Mouse (Mus musculus) intestine, embryonic 16.5 days (tissue): ENCODE measurements around the gene Gclm. TPM values are rescaled to one million over a fixed set of nuclear protein-coding genes. Genes with fewer than 3 reads are reported as not detected.
"Not testable (repeated sequence)": the region's sequence is repeated elsewhere in the genome, so short reads cannot be mapped to it uniquely, and the experiment has no call there.

Source experiments
- ATAC-seq: fragments of 200-750 bp; cut with Nextera tagmentation; 2 replicates; pipeline ENCODE4 v1.8.0; 2017; ENCODE audit warnings: moderate TSS enrichment, moderate library complexity
- H3K27ac ChIP-seq: fragments of 300-500 bp; sonication (generic); 2 replicates; pipeline ENCODE4 v1.5.1; 2014; ENCODE audit warnings: mild to moderate bottlenecking, low read length
- H3K27me3 ChIP-seq: fragments of 300-500 bp; sonication (generic); replicated peaks from 2 replicates; pipeline ENCODE4 v1.6.1; 2014; ENCODE audit warnings: low read length, control low read depth, mixed read lengths; ENCODE audit not compliant: control insufficient read depth, insufficient read depth
- H3K36me3 ChIP-seq: fragments of 300-500 bp; sonication (generic); 2 replicates; pipeline ENCODE4 v1.6.1; 2014; ENCODE audit warnings: low read length, control low read depth; ENCODE audit not compliant: control insufficient read depth, insufficient read depth
- H3K4me1 ChIP-seq: fragments of 300-500 bp; sonication (generic); 2 replicates; pipeline ENCODE4 v1.6.1; 2014; ENCODE audit warnings: low read length, control low read depth, mixed read lengths; ENCODE audit not compliant: control insufficient read depth, insufficient read depth
- H3K4me2 ChIP-seq: fragments of 300-500 bp; sonication (generic); 2 replicates; pipeline ENCODE4 v1.6.1; 2014; ENCODE audit warnings: low read depth, low read length, control low read depth
- H3K4me3 ChIP-seq: fragments of 300-500 bp; sonication (generic); 2 replicates; pipeline ENCODE4 v1.5.1; 2014; ENCODE audit warnings: mild to moderate bottlenecking, low read length
- H3K9ac ChIP-seq: fragments of 300-500 bp; sonication (generic); 2 replicates; pipeline ENCODE4 v1.6.1; 2014; ENCODE audit warnings: low read depth, low read length
- H3K9me3 ChIP-seq: fragments of 300-500 bp; sonication (generic); 2 replicates; pipeline ENCODE4 v1.6.1; 2016; ENCODE audit warnings: low read length, control low read depth; ENCODE audit not compliant: control insufficient read depth
- WGBS: fragments of 180-500 bp; shearing (Covaris S2); extraction: QIAGEN DNeasy Blood & Tissue Kit; methylation state at CpG from one replicate; pipeline ENCODE4 v1.1.7; 2014; 5-methylcytosine and 5-hydroxymethylcytosine counted together
- polyA plus RNA-seq: library from polyadenylated mRNA; unstranded; fragments of >200 nt; fragmentation: Nextera tagmentation; extraction: Ambion mirVana; gene quantifications from 2 replicates; pipeline ENCODE4 v1.2.1, GENCODE M21; 2015

Gene Gclm
- polyA plus RNA-seq, 1 experiment from 2014 or later: 84.7 TPM

DNA sequence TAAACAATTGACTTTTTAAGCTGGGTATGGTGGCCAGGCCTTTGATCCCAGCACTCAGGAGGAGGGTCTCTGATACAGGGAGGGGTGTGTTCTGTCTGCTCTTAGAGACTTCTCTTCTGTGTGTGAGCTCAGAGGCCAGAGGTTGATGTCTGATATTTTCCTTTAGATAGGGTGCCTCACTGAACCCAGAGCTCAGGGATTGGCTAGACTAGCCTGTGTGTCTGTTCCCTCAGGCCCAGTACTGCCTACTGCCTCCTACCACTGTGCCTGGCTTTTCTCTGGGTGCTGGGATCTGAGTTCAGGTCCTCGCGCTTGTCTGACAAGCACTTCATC, 2.4 kb downstream of the Gclm start:
- H3K4me2 ChIP-seq: peak overlapping the region; percentile 84; the same call in 1 of the 2 replicates
- no peaks in the 10 kb centered on the region for H3K36me3 ChIP-seq
- H3K4me3 ChIP-seq: no peak overlapping the region; the same call in 1 of the 2 replicates
- no peak overlapping the region for H3K9ac ChIP-seq
- no peaks in the 10 kb centered on the region for H3K27me3 ChIP-seq
- peaks cover 20% of the 10 kb centered on the region for H3K4me1 ChIP-seq
- peak overlapping the region; percentile 49; the same call in 1 of the 2 replicates for H3K27ac ChIP-seq
- H3K9me3 ChIP-seq: no peaks in the 10 kb centered on the region
- peak; percentile 14 for ATAC-seq
- WGBS: 99% methylated on average over 2 of the region's 2 CpGs

DNA sequence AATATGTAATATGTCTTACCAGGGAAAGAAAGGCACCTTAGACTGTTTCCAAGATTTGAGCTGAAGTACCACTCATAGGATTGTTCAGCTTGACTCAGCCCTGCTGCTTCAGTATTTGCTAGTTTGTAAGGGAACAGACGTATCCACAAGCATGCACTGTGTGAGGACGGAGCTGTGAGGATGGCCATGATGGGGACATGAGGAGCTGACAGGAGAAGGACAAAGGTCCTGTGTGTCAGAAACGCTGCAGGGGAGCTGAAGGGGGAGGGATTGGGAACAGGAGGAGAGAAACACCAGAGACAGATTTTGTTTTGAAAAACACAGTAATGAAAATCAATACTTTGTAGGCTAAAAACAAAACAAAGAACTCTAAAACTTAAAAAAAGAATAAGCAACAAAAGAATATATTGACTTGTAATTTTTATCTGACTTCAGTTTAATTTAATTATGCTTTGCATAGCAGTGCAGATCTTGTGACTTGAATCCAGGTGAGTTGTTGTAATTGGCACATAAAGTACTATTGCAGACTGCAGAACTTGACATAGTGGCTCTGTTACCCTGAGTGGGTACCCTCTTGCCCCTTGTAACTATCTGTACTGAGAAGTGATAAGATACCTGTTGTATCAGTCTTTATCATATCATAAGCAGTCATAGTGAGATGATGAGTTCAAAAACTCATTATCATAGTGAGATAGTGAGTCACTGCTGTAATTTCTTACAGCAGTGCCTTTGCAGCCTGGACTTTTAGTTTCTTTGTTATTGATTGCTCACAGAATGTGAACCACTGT, 7.3 kb downstream of the Gclm start:
- no peak overlapping the region for H3K9ac ChIP-seq
- ATAC-seq: peak; percentile 78
- 40% methylated on average over 3 of the region's 3 CpGs for WGBS
- H3K9me3 ChIP-seq: no peaks in the 10 kb centered on the region
- no peaks in the 10 kb centered on the region for H3K27me3 ChIP-seq
- H3K4me1 ChIP-seq: 0 out of 2 replicates have a peak, but pooled peaks cover 3% of the 10 kb centered on the region
- H3K36me3 ChIP-seq: no peaks in the 10 kb centered on the region
- no peak overlapping the region for H3K4me2 ChIP-seq
- H3K4me3 ChIP-seq: no peak overlapping the region
- H3K27ac ChIP-seq: no peak overlapping the region

DNA sequence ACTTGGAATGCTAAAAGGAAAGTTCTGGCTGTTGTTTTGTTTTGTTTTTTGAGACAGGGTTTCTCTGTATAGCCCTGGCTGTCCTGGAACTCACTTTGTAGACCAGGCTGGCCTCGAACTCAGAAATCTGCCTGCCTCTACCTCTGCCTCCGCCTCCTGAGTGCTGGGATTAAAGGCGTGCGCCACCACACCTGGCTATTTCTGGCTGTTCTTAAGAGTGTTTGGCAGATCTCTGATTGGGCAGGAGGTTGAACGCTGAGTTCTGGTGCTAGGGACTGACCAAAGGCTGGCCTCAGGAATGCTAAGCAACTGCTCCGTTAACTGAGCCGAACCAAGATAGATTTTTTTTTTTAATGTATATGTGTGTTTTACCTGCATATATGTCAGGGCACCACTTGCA, 8.7 kb downstream of the Gclm start:
- not testable (repeated sequence) for H3K4me2 ChIP-seq, H3K9ac ChIP-seq, H3K27me3 ChIP-seq, ATAC-seq, H3K9me3 ChIP-seq, H3K4me1 ChIP-seq, H3K4me3 ChIP-seq, H3K36me3 ChIP-seq, H3K27ac ChIP-seq
- WGBS: 89% methylated on average over 7 of the region's 7 CpGs

DNA sequence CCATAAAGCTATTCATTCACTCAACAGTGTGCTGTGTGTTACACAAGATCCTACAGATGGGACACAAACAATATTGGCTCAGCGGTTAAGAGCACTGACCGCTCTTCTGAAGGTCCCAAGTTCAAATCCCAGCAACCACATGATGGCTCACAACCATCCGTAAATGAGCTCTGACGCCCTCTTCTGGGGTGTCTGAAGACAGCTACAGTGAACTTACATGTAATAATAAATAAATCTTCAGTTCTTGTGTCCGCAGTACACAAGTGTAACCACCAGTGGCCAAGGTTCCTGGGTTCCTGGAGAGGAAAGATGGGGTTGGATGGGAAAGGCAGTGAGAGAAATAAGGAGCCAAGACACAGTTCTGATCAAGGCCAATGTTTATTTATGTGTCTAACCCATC, 24.6 kb downstream of the Gclm start:
- H3K9ac ChIP-seq: no peak overlapping the region
- no peak overlapping the region for H3K4me2 ChIP-seq
- H3K36me3 ChIP-seq: no peaks in the 10 kb centered on the region
- no peaks in the 10 kb centered on the region for H3K27me3 ChIP-seq
- ATAC-seq: no peak
- WGBS: 72% methylated on average over 5 of the region's 5 CpGs
- H3K4me3 ChIP-seq: no peak overlapping the region
- H3K9me3 ChIP-seq: no peaks in the 10 kb centered on the region
- no peak overlapping the region for H3K27ac ChIP-seq
- peaks cover under 1% of the 10 kb centered on the region for H3K4me1 ChIP-seq

DNA sequence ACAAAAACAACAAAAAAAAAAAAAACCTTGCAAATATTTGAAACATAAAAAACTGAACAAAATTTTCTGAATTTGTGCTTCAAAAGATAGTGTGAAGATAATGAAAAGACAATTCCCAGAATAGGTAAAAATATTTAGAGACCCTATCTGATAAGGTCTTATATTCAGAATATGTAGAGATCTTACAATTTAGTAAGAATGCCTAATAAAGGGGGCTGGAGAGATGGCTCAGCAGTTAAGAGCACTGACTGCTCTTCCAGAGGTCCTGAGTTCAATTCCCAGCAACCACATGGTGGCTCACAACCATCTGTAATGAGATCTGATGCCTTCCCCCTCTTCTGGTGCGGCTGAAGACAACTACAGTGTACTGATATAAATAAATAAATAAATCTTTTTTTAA, 27.2 kb downstream of the Gclm start:
- not testable (repeated sequence) for H3K9ac ChIP-seq, H3K36me3 ChIP-seq, H3K27ac ChIP-seq, ATAC-seq, H3K4me2 ChIP-seq, H3K9me3 ChIP-seq, H3K4me3 ChIP-seq, H3K27me3 ChIP-seq
- H3K4me1 ChIP-seq: peaks cover 23% of the 10 kb centered on the region
- WGBS: 79% methylated on average over 1 of the region's 1 CpGs

DNA sequence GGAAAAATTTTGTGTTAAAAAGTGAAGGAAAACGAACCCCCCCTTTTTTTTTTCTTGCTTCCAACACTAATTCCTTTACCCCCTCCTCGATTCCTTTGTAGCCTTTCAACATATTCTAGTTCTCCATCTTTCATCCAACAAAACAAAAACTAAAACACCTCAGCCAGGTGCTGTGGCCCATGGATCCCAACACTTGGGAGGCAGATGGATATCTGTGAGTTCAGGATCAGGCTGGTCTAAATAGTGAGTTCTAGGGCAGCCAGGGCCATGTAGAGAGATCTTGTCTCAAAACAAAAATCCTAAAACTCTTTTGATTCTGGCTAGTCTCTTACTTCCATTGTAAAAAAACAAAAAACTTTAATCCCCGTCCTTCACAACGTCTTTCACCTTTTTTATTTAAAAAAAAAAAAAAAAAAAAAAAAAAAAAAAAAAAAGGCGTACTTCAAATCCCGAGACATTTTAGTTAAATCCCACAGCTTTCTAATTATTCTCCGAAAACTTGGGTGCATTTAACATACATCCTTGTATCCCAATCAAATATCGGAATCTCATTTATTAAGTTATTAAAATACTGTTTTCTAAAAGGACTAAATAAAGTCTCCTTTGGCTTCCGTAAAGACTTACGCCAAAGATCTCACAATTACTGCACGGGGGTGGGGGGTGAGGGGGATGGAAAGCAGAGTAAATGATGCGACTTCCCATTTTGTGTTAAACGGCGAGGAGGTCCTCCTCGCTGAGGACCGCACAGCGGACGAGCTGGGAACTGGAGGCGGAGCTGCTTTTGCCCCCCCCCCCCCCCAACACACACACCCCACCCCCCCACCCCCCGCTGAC, 28.3 kb downstream of the Gclm start:
- Histone ChIP-seq H3K4me1 (peaks cover 30% of the 10 kb centered on the region), H3K36me3 (no peaks in the 10 kb centered on the region), H3K27me3 (no peaks in the 10 kb centered on the region), H3K4me2 (0 out of 2 replicates have a peak overlapping the region, but pooled peaks have one; percentile 24), H3K4me3 (peak overlapping the region; percentile 99), H3K9me3 (no peaks in the 10 kb centered on the region), H3K9ac (peak overlapping the region; percentile 59), H3K27ac (no peak overlapping the region)
- no peak for ATAC-seq
- 10% methylated on average over 20 of the region's 20 CpGs for WGBS

DNA sequence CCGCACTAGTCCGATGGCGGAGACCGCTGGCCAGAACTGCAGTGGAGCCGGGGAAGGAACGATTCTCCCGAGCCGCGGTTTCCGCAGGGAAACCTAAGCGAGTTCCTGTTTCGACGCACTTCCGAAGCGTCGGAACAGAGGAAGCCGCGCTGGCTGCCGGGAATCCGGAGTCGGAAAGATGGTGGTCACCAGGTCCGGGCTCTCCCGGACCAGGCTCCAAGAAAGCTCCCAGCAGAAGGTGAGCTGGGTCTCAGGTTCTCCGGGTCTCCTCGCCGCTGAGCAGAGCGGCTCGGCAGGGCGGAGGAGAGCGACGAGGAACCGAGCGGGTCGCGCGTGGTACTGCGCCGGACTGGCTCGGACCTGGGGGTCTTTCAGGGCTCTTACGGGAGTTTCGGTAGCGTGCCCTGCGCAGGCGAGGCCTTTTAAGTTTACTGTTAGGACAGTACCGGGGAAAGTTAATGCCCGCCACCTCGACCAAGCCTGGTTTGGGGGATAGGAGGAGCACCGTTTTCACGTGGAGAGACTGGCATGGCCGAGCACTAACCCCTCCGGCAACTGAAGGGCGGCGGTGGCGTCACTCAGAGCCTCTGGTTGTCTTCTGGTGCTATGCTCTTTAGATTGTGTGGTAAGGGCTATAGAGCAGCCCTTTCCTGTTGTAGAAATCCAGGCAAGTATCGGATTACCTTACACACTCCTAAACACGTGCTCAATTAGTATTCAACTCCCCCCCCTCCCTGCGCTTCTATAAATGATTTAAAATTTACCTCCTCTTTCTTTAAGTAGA, 29.1 kb downstream of the Gclm start, which contains the start of gene Dnttip2:
Gene Dnttip2, plus strand, starts transcription at position 148 of the 784 bp plus-strand sequence.
- H3K9ac ChIP-seq: peak within 1 kb of the TSS; percentile 95
- WGBS: 1% methylated on average over 57 of the region's 57 CpGs
- peak within 1 kb of the TSS; percentile 66 for H3K4me2 ChIP-seq
- peaks cover 2% of the 10 kb centered on the region; the same call in 1 of the 2 replicates for H3K36me3 ChIP-seq
- no peaks in the 10 kb centered on the region for H3K9me3 ChIP-seq
- peak within 1 kb of the TSS; percentile 60; the same call in 1 of the 2 replicates for H3K27ac ChIP-seq
- peak; percentile 98 for ATAC-seq
- H3K4me1 ChIP-seq: peaks cover 30% of the 10 kb centered on the region
- peak within 1 kb of the TSS; percentile 99 for H3K4me3 ChIP-seq
- no peaks in the 10 kb centered on the region for H3K27me3 ChIP-seq

DNA sequence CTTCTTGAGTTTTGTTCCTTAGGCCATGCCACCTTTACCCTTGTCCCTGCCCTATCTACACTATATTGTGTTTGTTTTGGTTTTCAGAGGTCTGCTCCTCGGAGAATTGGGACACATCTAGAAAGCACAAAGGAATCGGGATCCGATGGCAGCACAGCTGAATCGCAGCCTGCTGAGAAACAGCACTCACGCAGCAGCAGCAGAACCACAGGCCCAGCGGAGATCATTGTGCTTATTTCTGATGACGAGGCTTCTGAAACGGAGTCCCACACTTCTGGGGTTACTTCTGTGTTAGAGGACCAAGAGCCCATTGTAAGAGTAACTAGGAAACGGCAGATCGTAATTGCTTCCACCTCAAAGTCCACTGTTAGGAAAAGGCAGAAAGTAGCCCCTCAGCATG, 29.8 kb downstream of the Gclm start:
- no peaks in the 10 kb centered on the region for H3K9me3 ChIP-seq
- no peaks in the 10 kb centered on the region for H3K27me3 ChIP-seq
- H3K9ac ChIP-seq: peak overlapping the region; percentile 95
- peaks cover 2% of the 10 kb centered on the region; the same call in 1 of the 2 replicates for H3K36me3 ChIP-seq
- peak overlapping the region; percentile 99 for H3K4me3 ChIP-seq
- no peak for ATAC-seq
- WGBS: 75% methylated on average over 10 of the region's 10 CpGs
- peaks cover 30% of the 10 kb centered on the region for H3K4me1 ChIP-seq
- H3K4me2 ChIP-seq: peak overlapping the region; percentile 66
- H3K27ac ChIP-seq: no peak overlapping the region

DNA sequence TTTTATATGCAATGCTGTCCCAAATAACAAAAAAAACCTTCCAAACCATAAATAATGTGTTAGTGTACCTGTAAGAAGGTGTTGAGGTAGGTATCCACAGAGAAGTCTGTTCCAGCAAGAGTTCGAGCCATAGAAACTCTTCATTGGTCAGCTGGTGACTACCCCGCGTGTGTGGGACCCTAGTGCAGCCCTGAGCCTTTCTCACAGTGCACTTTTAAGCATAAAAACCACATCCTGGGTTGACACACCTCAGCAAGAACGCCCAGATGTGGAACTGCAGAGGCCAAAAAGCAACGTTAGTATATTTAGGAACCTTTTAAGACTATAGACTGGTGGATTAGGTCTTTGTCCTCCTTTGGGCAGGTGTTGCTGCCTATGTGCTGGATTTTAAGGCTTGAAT, 41.8 kb downstream of the Gclm start:
- H3K27ac ChIP-seq: no peak overlapping the region
- H3K9me3 ChIP-seq: no peaks in the 10 kb centered on the region
- H3K4me3 ChIP-seq: no peak overlapping the region
- no peak for ATAC-seq
- peaks cover 5% of the 10 kb centered on the region for H3K4me1 ChIP-seq
- no peaks in the 10 kb centered on the region for H3K27me3 ChIP-seq
- no peaks in the 10 kb centered on the region; the same call in 1 of the 2 replicates for H3K36me3 ChIP-seq
- H3K4me2 ChIP-seq: no peak overlapping the region
- 77% methylated on average over 5 of the region's 5 CpGs for WGBS
- H3K9ac ChIP-seq: no peak overlapping the region
